Mouse (Mus musculus): Measurements from ENCODE around the gene Ildr2. TPM values are rescaled to one million over a fixed set of nuclear protein-coding genes. Genes with fewer than 3 reads are reported as not detected.
A peak's percentile ranks its signal among the peaks of the same experiment; 100 is the strongest.

The Ildr2 gene
- polyA plus RNA-seq, 1 experiment from 2014 or later, result 3.2 TPM

- H3K27me3 ChIP-seq (replicated peaks; ENCODE audit: control insufficient read depth, insufficient read depth, low read length), result 0 out of 2 replicates have a peak, but pooled peaks cover 7% of the 10 kb centered on the region
- no peak overlapping the region for H3K4me2 ChIP-seq (ENCODE audit: low read length)
- H3K9ac ChIP-seq (replicated peaks; ENCODE audit: low read depth, low read length), result no peak overlapping the region
- H3K36me3 ChIP-seq (ENCODE audit: control insufficient read depth, insufficient read depth), result no peaks in the 10 kb centered on the region
- H3K4me3 ChIP-seq (replicated peaks; ENCODE audit: low read length), result no peak overlapping the region
- ATAC-seq, result no peak
- H3K27ac ChIP-seq (ENCODE audit: low read length), result no peak overlapping the region
- no peaks in the 10 kb centered on the region for H3K9me3 ChIP-seq (ENCODE audit: control insufficient read depth, low read length)
- peaks cover 14% of the 10 kb centered on the region for H3K4me1 ChIP-seq (replicated peaks; ENCODE audit: control insufficient read depth, insufficient read depth, low read length)
- WGBS, result 74% methylated on average over 5 of the region's 5 CpGs
These were observed 57.2 kb downstream of the Ildr2 start for GRCm38 (mm10) chr1:166311151-166311550.

- WGBS, result 88% methylated on average over 1 of the region's 1 CpGs
- no peak overlapping the region for H3K9ac ChIP-seq (replicated peaks; ENCODE audit: low read depth, low read length)
- H3K36me3 ChIP-seq (ENCODE audit: control insufficient read depth, insufficient read depth), result no peaks in the 10 kb centered on the region
- 0 out of 2 replicates have a peak, but pooled peaks cover 3% of the 10 kb centered on the region for H3K27me3 ChIP-seq (replicated peaks; ENCODE audit: control insufficient read depth, insufficient read depth, low read length)
- peaks cover 11% of the 10 kb centered on the region for H3K4me1 ChIP-seq (replicated peaks; ENCODE audit: control insufficient read depth, insufficient read depth, low read length)
- no peak overlapping the region for H3K4me2 ChIP-seq (ENCODE audit: low read length)
- no peak for ATAC-seq
- H3K27ac ChIP-seq (ENCODE audit: low read length), result no peak overlapping the region
- no peaks in the 10 kb centered on the region for H3K9me3 ChIP-seq (ENCODE audit: control insufficient read depth, low read length)
- no peak overlapping the region for H3K4me3 ChIP-seq (replicated peaks; ENCODE audit: low read length)
These were observed 59.7 kb downstream of the Ildr2 start for GRCm38 (mm10) chr1:166313637-166314036.

- H3K4me1 ChIP-seq (replicated peaks; ENCODE audit: control insufficient read depth, insufficient read depth, low read length), result no peaks in the 10 kb centered on the region
- 89% methylated on average over 4 of the region's 4 CpGs for WGBS
- H3K9me3 ChIP-seq (ENCODE audit: control insufficient read depth, low read length), result no peaks in the 10 kb centered on the region
- no peak for ATAC-seq
- H3K4me3 ChIP-seq (replicated peaks; ENCODE audit: low read length), result no peak overlapping the region
- no peak overlapping the region for H3K9ac ChIP-seq (replicated peaks; ENCODE audit: low read depth, low read length)
- no peak overlapping the region for H3K4me2 ChIP-seq (ENCODE audit: low read length)
- H3K27me3 ChIP-seq (replicated peaks; ENCODE audit: control insufficient read depth, insufficient read depth, low read length), result no peaks in the 10 kb centered on the region
- no peak overlapping the region for H3K27ac ChIP-seq (ENCODE audit: low read length)
- H3K36me3 ChIP-seq (ENCODE audit: control insufficient read depth, insufficient read depth), result no peaks in the 10 kb centered on the region
These were observed 61.8 kb downstream of the Ildr2 start for GRCm38 (mm10) chr1:166315706-166316105.

- no peak overlapping the region for H3K27ac ChIP-seq (ENCODE audit: low read length)
- no peaks in the 10 kb centered on the region for H3K4me1 ChIP-seq (replicated peaks; ENCODE audit: control insufficient read depth, insufficient read depth, low read length)
- H3K4me2 ChIP-seq (ENCODE audit: low read length), result no peak overlapping the region
- no peak overlapping the region for H3K9ac ChIP-seq (replicated peaks; ENCODE audit: low read depth, low read length)
- no peaks in the 10 kb centered on the region for H3K9me3 ChIP-seq (ENCODE audit: control insufficient read depth, low read length)
- 10% methylated on average over 4 of the region's 4 CpGs for WGBS
- ATAC-seq, result peak; percentile 43; the same call in 1 of the 2 replicates
- H3K27me3 ChIP-seq (replicated peaks; ENCODE audit: control insufficient read depth, insufficient read depth, low read length), result no peaks in the 10 kb centered on the region
- H3K4me3 ChIP-seq (replicated peaks; ENCODE audit: low read length), result no peak overlapping the region
- no peaks in the 10 kb centered on the region for H3K36me3 ChIP-seq (ENCODE audit: control insufficient read depth, insufficient read depth)
These were observed 65.3 kb downstream of the Ildr2 start for GRCm38 (mm10) chr1:166319132-166319698.

- H3K36me3 ChIP-seq (ENCODE audit: control insufficient read depth, insufficient read depth), result no peaks in the 10 kb centered on the region
- H3K9ac ChIP-seq (replicated peaks; ENCODE audit: low read depth, low read length), result no peak overlapping the region
- no peak for ATAC-seq
- H3K9me3 ChIP-seq (ENCODE audit: control insufficient read depth, low read length), result no peaks in the 10 kb centered on the region
- no peak overlapping the region for H3K27ac ChIP-seq (ENCODE audit: low read length)
- 84% methylated on average over 3 of the region's 3 CpGs for WGBS
- H3K4me2 ChIP-seq (ENCODE audit: low read length), result no peak overlapping the region
- H3K4me1 ChIP-seq (replicated peaks; ENCODE audit: control insufficient read depth, insufficient read depth, low read length), result no peaks in the 10 kb centered on the region
- no peak overlapping the region for H3K4me3 ChIP-seq (replicated peaks; ENCODE audit: low read length)
- H3K27me3 ChIP-seq (replicated peaks; ENCODE audit: control insufficient read depth, insufficient read depth, low read length), result no peaks in the 10 kb centered on the region
These were observed 72.5 kb downstream of the Ildr2 start for GRCm38 (mm10) chr1:166326421-166326820.

GRCm38 (mm10) chr1:166330752-166331151 is 76.8 kb downstream of the Ildr2 start:
- ATAC-seq, result no peak
- no peak overlapping the region for H3K4me3 ChIP-seq (replicated peaks; ENCODE audit: low read length)
- no peaks in the 10 kb centered on the region for H3K4me1 ChIP-seq (replicated peaks; ENCODE audit: control insufficient read depth, insufficient read depth, low read length)
- H3K4me2 ChIP-seq (ENCODE audit: low read length), result no peak overlapping the region
- H3K27ac ChIP-seq (ENCODE audit: low read length), result peak overlapping the region; percentile 42; the same call in 1 of the 2 replicates
- 0 out of 2 replicates have a peak overlapping the region, but pooled peaks have one; percentile 36 for H3K9ac ChIP-seq (replicated peaks; ENCODE audit: low read depth, low read length)
- H3K27me3 ChIP-seq (replicated peaks; ENCODE audit: control insufficient read depth, insufficient read depth, low read length), result no peaks in the 10 kb centered on the region
- WGBS, result 56% methylated on average over 3 of the region's 3 CpGs
- H3K36me3 ChIP-seq (ENCODE audit: control insufficient read depth, insufficient read depth), result no peaks in the 10 kb centered on the region
- H3K9me3 ChIP-seq (ENCODE audit: control insufficient read depth, low read length), result no peaks in the 10 kb centered on the region

GRCm38 (mm10) chr1:166339110-166339509 is 85.2 kb downstream of the Ildr2 start:
- no peak overlapping the region for H3K27ac ChIP-seq (ENCODE audit: low read length)
- no peak overlapping the region for H3K9ac ChIP-seq (replicated peaks; ENCODE audit: low read depth, low read length)
- no peaks in the 10 kb centered on the region for H3K9me3 ChIP-seq (ENCODE audit: control insufficient read depth, low read length)
- no peak overlapping the region for H3K4me3 ChIP-seq (replicated peaks; ENCODE audit: low read length)
- WGBS, result 71% methylated on average over 6 of the region's 6 CpGs
- H3K4me1 ChIP-seq (replicated peaks; ENCODE audit: control insufficient read depth, insufficient read depth, low read length), result peaks cover 8% of the 10 kb centered on the region
- H3K27me3 ChIP-seq (replicated peaks; ENCODE audit: control insufficient read depth, insufficient read depth, low read length), result no peaks in the 10 kb centered on the region
- H3K36me3 ChIP-seq (ENCODE audit: control insufficient read depth, insufficient read depth), result no peaks in the 10 kb centered on the region
- no peak for ATAC-seq
- no peak overlapping the region for H3K4me2 ChIP-seq (ENCODE audit: low read length)

GRCm38 (mm10) chr1:166342060-166342459 is 88.1 kb downstream of the Ildr2 start:
- Histone ChIP-seq H3K4me1 (replicated peaks; ENCODE audit: control insufficient read depth, insufficient read depth, low read length) (peaks cover 13% of the 10 kb centered on the region), H3K27ac (ENCODE audit: low read length) (no peak overlapping the region), H3K4me2 (ENCODE audit: low read length) (no peak overlapping the region), H3K36me3 (ENCODE audit: control insufficient read depth, insufficient read depth) (no peaks in the 10 kb centered on the region), H3K27me3 (replicated peaks; ENCODE audit: control insufficient read depth, insufficient read depth, low read length) (no peaks in the 10 kb centered on the region), H3K9me3 (ENCODE audit: control insufficient read depth, low read length) (no peaks in the 10 kb centered on the region), H3K4me3 (replicated peaks; ENCODE audit: low read length) (no peak overlapping the region), H3K9ac (replicated peaks; ENCODE audit: low read depth, low read length) (no peak overlapping the region)
- ATAC-seq, result no peak
- 79% methylated on average over 2 of the region's 2 CpGs for WGBS

- no peak overlapping the region for H3K9ac ChIP-seq (replicated peaks; ENCODE audit: low read depth, low read length)
- no peaks in the 10 kb centered on the region for H3K9me3 ChIP-seq (ENCODE audit: control insufficient read depth, low read length)
- no peak overlapping the region for H3K4me3 ChIP-seq (replicated peaks; ENCODE audit: low read length)
- no peaks in the 10 kb centered on the region for H3K36me3 ChIP-seq (ENCODE audit: control insufficient read depth, insufficient read depth)
- no peak for ATAC-seq
- H3K4me1 ChIP-seq (replicated peaks; ENCODE audit: control insufficient read depth, insufficient read depth, low read length), result peaks cover 13% of the 10 kb centered on the region
- no peak overlapping the region for H3K27ac ChIP-seq (ENCODE audit: low read length)
- no peak overlapping the region for H3K4me2 ChIP-seq (ENCODE audit: low read length)
- no peaks in the 10 kb centered on the region for H3K27me3 ChIP-seq (replicated peaks; ENCODE audit: control insufficient read depth, insufficient read depth, low read length)
- WGBS, result 94% methylated on average over 1 of the region's 1 CpGs
These were observed 88.6 kb downstream of the Ildr2 start for GRCm38 (mm10) chr1:166342539-166342938.

GRCm38 (mm10) chr1:166343586-166343985 is 89.6 kb downstream of the Ildr2 start:
- Histone ChIP-seq H3K36me3 (ENCODE audit: control insufficient read depth, insufficient read depth) (no peaks in the 10 kb centered on the region), H3K4me3 (replicated peaks; ENCODE audit: low read length) (no peak overlapping the region), H3K4me2 (ENCODE audit: low read length) (no peak overlapping the region), H3K9me3 (ENCODE audit: control insufficient read depth, low read length) (no peaks in the 10 kb centered on the region), H3K27ac (ENCODE audit: low read length) (no peak overlapping the region; the same call in 1 of the 2 replicates), H3K9ac (replicated peaks; ENCODE audit: low read depth, low read length) (no peak overlapping the region), H3K4me1 (replicated peaks; ENCODE audit: control insufficient read depth, insufficient read depth, low read length) (peaks cover 13% of the 10 kb centered on the region), H3K27me3 (replicated peaks; ENCODE audit: control insufficient read depth, insufficient read depth, low read length) (no peaks in the 10 kb centered on the region)
- 37% methylated on average over 5 of the region's 5 CpGs for WGBS
- no peak for ATAC-seq

Data from forebrain, embryonic 16.5 days (tissue).